Mouse (Mus musculus): ENCODE data around the gene Slc5a6. TPM values are rescaled to one million over a fixed set of nuclear protein-coding genes. Genes with fewer than 3 reads are reported as not detected.

The Slc5a6 gene
- 5.7 and 15.3 TPM in 2 replicates for polyA plus RNA-seq (2012)

GRCm38 (mm10) chr5:31048763-31049641 is at the start of gene Slc5a6:
Gene Slc5a6 (minus strand): TSS chr5:31048924.
- no peak for TF ChIP-seq GATA1 (IDR thresholded peaks at IDR 0.05; ENCODE audit: low read length)

- TF ChIP-seq GATA1 (IDR thresholded peaks at IDR 0.05; ENCODE audit: low read length): no peak
These were observed 47.2 kb upstream of the Slc5a6 start for GRCm38 (mm10) chr5:31095711-31096480.

GRCm38 (mm10) chr5:31094799-31095691 is 46.3 kb upstream of the Slc5a6 start:
- TF ChIP-seq GATA1 (IDR thresholded peaks at IDR 0.05; ENCODE audit: low read length): no peak

- TF ChIP-seq GATA1 (IDR thresholded peaks at IDR 0.05; ENCODE audit: low read length): no peak
These were observed 45.5 kb upstream of the Slc5a6 start for GRCm38 (mm10) chr5:31094100-31094798.

GRCm38 (mm10) chr5:31093151-31094041 is 44.7 kb upstream of the Slc5a6 start:
- no peak for TF ChIP-seq GATA1 (IDR thresholded peaks at IDR 0.05; ENCODE audit: low read length)

GRCm38 (mm10) chr5:31092231-31092975 is 43.7 kb upstream of the Slc5a6 start:
- no peak for TF ChIP-seq GATA1 (IDR thresholded peaks at IDR 0.05; ENCODE audit: low read length)

- no peak for TF ChIP-seq GATA1 (IDR thresholded peaks at IDR 0.05; ENCODE audit: low read length)
These were observed 38.4 kb upstream of the Slc5a6 start for GRCm38 (mm10) chr5:31087131-31087530.

GRCm38 (mm10) chr5:31086606-31087005 is 37.9 kb upstream of the Slc5a6 start:
- no peak for TF ChIP-seq GATA1 (IDR thresholded peaks at IDR 0.05; ENCODE audit: low read length)

- TF ChIP-seq GATA1 (IDR thresholded peaks at IDR 0.05; ENCODE audit: low read length): no peak
These were observed 35.2 kb upstream of the Slc5a6 start for GRCm38 (mm10) chr5:31083949-31084348.

GRCm38 (mm10) chr5:31082935-31083625 is 34.4 kb upstream of the Slc5a6 start:
- TF ChIP-seq GATA1 (IDR thresholded peaks at IDR 0.05; ENCODE audit: low read length): no peak

GRCm38 (mm10) chr5:31082355-31082754 is 33.6 kb upstream of the Slc5a6 start:
- no peak for TF ChIP-seq GATA1 (IDR thresholded peaks at IDR 0.05; ENCODE audit: low read length)

GRCm38 (mm10) chr5:31081386-31081785 is 32.7 kb upstream of the Slc5a6 start:
- TF ChIP-seq GATA1 (IDR thresholded peaks at IDR 0.05; ENCODE audit: low read length): no peak

- TF ChIP-seq GATA1 (IDR thresholded peaks at IDR 0.05; ENCODE audit: low read length): no peak
These were observed 32.1 kb upstream of the Slc5a6 start for GRCm38 (mm10) chr5:31080795-31081164.
